Mouse (Mus musculus) forebrain, embryonic 12.5 days (tissue): ENCODE measurements around the gene Herc6. TPM values are rescaled to one million over a fixed set of nuclear protein-coding genes. Genes with fewer than 3 reads are reported as not detected.

Experiments
- ATAC-seq: fragments of 200-750 bp; cut with Nextera tagmentation; 2 replicates; pipeline ENCODE4 v1.8.0; 2017; ENCODE audit warnings: moderate TSS enrichment; ENCODE audit not compliant: low FRiP score
- H3K27ac ChIP-seq: fragments of 300-500 bp; sonication (generic); 2 replicates; pipeline ENCODE4 v1.5.1; 2016; ENCODE audit warnings: mild to moderate bottlenecking
- H3K27me3 ChIP-seq: fragments of 300-500 bp; sonication (generic); 2 replicates; pipeline ENCODE4 v1.6.1; 2016; ENCODE audit warnings: mild to moderate bottlenecking
- H3K36me3 ChIP-seq: fragments of 300-500 bp; sonication (generic); replicated peaks from 2 replicates; pipeline ENCODE4 v1.6.1; 2016; ENCODE audit warnings: mild to moderate bottlenecking
- H3K4me1 ChIP-seq: fragments of 300-500 bp; sonication (generic); 2 replicates; pipeline ENCODE4 v1.6.1; 2016
- H3K4me2 ChIP-seq: fragments of 300-500 bp; sonication (generic); 2 replicates; pipeline ENCODE4 v1.6.1; 2016; ENCODE audit warnings: mild to moderate bottlenecking, moderate library complexity
- H3K4me3 ChIP-seq: fragments of 300-500 bp; sonication (generic); replicated peaks from 2 replicates; pipeline ENCODE4 v1.5.1; 2016; ENCODE audit warnings: mild to moderate bottlenecking
- H3K9ac ChIP-seq: fragments of 300-500 bp; sonication (generic); 2 replicates; pipeline ENCODE4 v1.6.1; 2016; ENCODE audit warnings: mild to moderate bottlenecking
- H3K9me3 ChIP-seq: fragments of 300-500 bp; sonication (generic); 2 replicates; pipeline ENCODE4 v1.6.1; 2016
- WGBS: fragments of 180-500 bp; shearing (Covaris S2); methylation state at CpG from one replicate; pipeline ENCODE4 v1.1.7; 2016; 5-methylcytosine and 5-hydroxymethylcytosine counted together
- polyA plus RNA-seq: library from polyadenylated mRNA; unstranded; fragments of >200 nt; fragmentation: Nextera tagmentation; extraction: Ambion mirVana; gene quantifications from 2 replicates; pipeline ENCODE4 v1.2.1, GENCODE M21; 2016

Herc6 gene
- polyA plus RNA-seq, 1 experiment from 2014 or later = 2.5 TPM

- ATAC-seq = no peak
Measured at GRCm38 (mm10) chr6:57605546-57606307, 24.9 kb downstream of the Herc6 start.

DNA sequence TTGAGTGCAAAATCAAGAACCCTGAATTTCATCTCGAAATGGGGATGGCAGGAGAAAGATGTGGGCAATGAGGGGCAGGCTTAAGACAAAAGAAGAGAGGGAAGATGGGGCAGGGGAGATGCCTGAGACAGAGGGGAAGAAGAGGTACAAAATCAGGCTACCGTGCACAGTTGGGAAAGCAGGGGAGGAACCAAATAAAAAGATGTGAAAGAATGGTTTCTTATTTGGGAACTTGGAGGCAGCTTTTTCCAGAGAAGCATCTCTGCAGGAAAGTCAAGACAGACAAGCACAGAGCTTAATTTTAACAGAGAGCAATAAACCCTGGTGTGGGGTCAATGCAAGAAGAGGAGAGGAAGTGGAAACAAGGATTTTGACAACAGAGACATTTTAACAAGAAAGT, 27.2 kb downstream of the Herc6 start:
- no peaks in the 10 kb centered on the region for H3K4me1 ChIP-seq
- H3K27ac ChIP-seq = no peak overlapping the region
- 85% methylated on average over 2 of the region's 2 CpGs for WGBS
- H3K27me3 ChIP-seq = no peaks in the 10 kb centered on the region
- H3K9me3 ChIP-seq = no peaks in the 10 kb centered on the region
- no peak overlapping the region for H3K4me2 ChIP-seq
- H3K9ac ChIP-seq = no peak overlapping the region
- no peak overlapping the region for H3K4me3 ChIP-seq
- H3K36me3 ChIP-seq = no peaks in the 10 kb centered on the region
- no peak for ATAC-seq

More at GRCm38 (mm10) chr6:57605546-57606307, 24.9 kb downstream of the Herc6 start:
- H3K4me1 ChIP-seq = no peaks in the 10 kb centered on the region
- no peak overlapping the region for H3K4me3 ChIP-seq
- H3K9ac ChIP-seq = no peak overlapping the region
- no peaks in the 10 kb centered on the region for H3K9me3 ChIP-seq
- no peaks in the 10 kb centered on the region for H3K36me3 ChIP-seq
- no peak overlapping the region for H3K4me2 ChIP-seq
- WGBS = 92% methylated on average over 7 of the region's 7 CpGs
- no peaks in the 10 kb centered on the region for H3K27me3 ChIP-seq
- no peak overlapping the region for H3K27ac ChIP-seq

- no peak overlapping the region for H3K27ac ChIP-seq
- no peak overlapping the region for H3K9ac ChIP-seq
- no peaks in the 10 kb centered on the region for H3K4me1 ChIP-seq
- H3K4me2 ChIP-seq = no peak overlapping the region
- no peaks in the 10 kb centered on the region for H3K36me3 ChIP-seq
- no peaks in the 10 kb centered on the region for H3K27me3 ChIP-seq
- ATAC-seq = no peak
- H3K4me3 ChIP-seq = no peak overlapping the region
- 64% methylated on average over 2 of the region's 2 CpGs for WGBS
- H3K9me3 ChIP-seq = no peaks in the 10 kb centered on the region
Measured at GRCm38 (mm10) chr6:57609631-57610030, 28.8 kb downstream of the Herc6 start.

DNA sequence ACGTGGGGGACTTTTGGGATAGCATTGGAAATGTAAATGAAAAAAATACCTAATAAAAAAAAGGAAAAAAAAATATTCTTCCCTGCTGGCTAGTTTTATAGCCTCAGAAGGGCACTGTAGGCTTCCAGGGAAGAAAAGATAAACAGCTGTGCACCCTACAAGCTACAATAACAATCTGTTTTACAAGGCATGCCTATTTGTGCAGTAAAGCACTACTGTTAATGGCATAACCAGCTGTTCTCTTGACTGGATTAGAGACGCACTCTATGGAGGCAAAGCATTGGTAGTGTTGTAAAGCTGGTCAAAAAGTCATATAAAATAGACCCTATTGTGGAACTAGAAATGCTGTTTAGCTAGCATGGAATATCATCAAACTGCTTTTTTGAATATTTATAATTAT, 35.0 kb downstream of the Herc6 start:
- H3K4me3 ChIP-seq = no peak overlapping the region
- H3K27ac ChIP-seq = no peak overlapping the region
- WGBS = 90% methylated on average over 2 of the region's 2 CpGs
- no peaks in the 10 kb centered on the region for H3K27me3 ChIP-seq
- H3K4me1 ChIP-seq = no peaks in the 10 kb centered on the region
- H3K9ac ChIP-seq = no peak overlapping the region
- H3K9me3 ChIP-seq = no peaks in the 10 kb centered on the region
- no peaks in the 10 kb centered on the region for H3K36me3 ChIP-seq
- ATAC-seq = no peak
- no peak overlapping the region for H3K4me2 ChIP-seq

DNA sequence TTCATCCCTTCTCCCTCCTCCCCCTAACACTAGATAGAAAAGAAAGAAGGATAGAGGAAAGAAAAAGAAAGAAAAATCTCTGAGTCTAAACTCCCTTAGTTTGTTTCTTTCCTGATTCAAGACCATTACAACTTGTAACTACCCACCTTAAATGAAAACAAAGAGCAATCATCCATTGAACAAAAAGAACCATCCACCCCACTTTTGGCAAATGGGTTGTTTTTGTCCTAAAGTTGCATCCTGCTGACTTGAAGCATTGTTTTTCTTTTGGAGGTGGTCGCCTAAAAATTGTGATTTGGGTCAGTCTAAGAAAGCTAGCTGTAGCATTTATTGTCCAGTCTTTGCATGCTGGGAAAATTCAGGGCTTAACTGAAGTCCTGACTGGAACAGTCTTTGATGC, 58.7 kb downstream of the Herc6 start:
- no peak overlapping the region for H3K4me2 ChIP-seq
- no peak for ATAC-seq
- no peaks in the 10 kb centered on the region for H3K36me3 ChIP-seq
- H3K27me3 ChIP-seq = no peaks in the 10 kb centered on the region
- 27% methylated on average over 1 of the region's 1 CpGs for WGBS
- no peak overlapping the region for H3K9ac ChIP-seq
- H3K4me1 ChIP-seq = peaks cover 3% of the 10 kb centered on the region; the same call in 1 of the 2 replicates
- no peaks in the 10 kb centered on the region for H3K9me3 ChIP-seq
- H3K4me3 ChIP-seq = no peak overlapping the region
- no peak overlapping the region for H3K27ac ChIP-seq

GRCm38 (mm10) chr6:57641789-57642188, 61.0 kb downstream of the Herc6 start:
- Histone ChIP-seq H3K4me3 (no peak overlapping the region), H3K4me2 (no peak overlapping the region), H3K27me3 (no peaks in the 10 kb centered on the region), H3K9me3 (no peaks in the 10 kb centered on the region), H3K27ac (no peak overlapping the region), H3K4me1 (peaks cover 3% of the 10 kb centered on the region; the same call in 1 of the 2 replicates), H3K9ac (no peak overlapping the region), H3K36me3 (no peaks in the 10 kb centered on the region)
- 69% methylated on average over 4 of the region's 4 CpGs for WGBS
- ATAC-seq = peak; percentile 82

- Histone ChIP-seq H3K27me3 (no peaks in the 10 kb centered on the region), H3K36me3 (no peaks in the 10 kb centered on the region), H3K9ac (no peak overlapping the region), H3K27ac (no peak overlapping the region), H3K4me1 (no peaks in the 10 kb centered on the region), H3K4me2 (no peak overlapping the region), H3K9me3 (no peaks in the 10 kb centered on the region), H3K4me3 (no peak overlapping the region)
- 60% methylated on average over 1 of the region's 1 CpGs for WGBS
- no peak for ATAC-seq
Measured at GRCm38 (mm10) chr6:57647256-57647655, 66.5 kb downstream of the Herc6 start.

DNA sequence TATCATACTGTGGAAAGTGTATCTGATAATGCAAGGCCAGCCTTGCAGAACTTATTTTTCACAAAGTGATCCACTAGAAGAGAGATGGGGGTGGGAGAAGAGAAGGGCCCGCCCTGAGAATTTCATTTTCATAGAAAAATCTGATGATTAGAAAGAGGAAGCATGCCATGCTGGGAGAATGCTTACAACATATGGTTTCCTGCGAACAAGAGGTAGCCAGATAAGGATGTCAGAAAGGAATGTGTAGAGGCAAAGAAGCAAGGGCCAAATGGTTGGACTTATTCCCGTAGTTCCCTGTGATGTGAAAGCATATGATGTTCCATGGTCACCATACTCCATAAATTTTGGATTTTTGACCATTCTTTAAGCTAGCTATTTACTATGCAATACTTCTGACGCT, 80.5 kb downstream of the Herc6 start:
- Histone ChIP-seq H3K9ac (no peak overlapping the region), H3K9me3 (no peaks in the 10 kb centered on the region), H3K4me1 (no peaks in the 10 kb centered on the region), H3K4me2 (no peak overlapping the region), H3K36me3 (no peaks in the 10 kb centered on the region), H3K27ac (no peak overlapping the region), H3K27me3 (no peaks in the 10 kb centered on the region), H3K4me3 (no peak overlapping the region)
- 90% methylated on average over 4 of the region's 4 CpGs for WGBS
- ATAC-seq = no peak

DNA sequence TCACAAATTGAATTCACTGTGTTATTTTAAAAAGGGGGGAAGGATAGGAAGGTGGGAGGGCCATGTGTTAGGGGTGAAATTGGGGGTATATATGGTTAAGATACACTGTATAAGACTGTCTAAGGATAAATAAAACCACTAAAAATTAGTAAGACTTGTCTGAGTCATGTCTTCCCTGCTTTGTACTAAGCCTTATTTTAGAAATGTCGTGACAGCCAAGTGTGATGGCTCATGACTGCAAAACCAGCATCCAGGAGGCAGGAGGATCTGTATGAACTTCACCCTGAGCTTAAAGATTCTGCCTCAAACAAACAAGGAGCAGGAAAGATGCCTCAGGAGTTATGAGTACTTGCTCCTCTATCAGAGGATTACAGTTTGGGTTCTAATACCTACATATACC, 103.4 kb downstream of the Herc6 start:
- no peak overlapping the region for H3K4me3 ChIP-seq
- WGBS = 92% methylated on average over 1 of the region's 1 CpGs
- no peaks in the 10 kb centered on the region for H3K27me3 ChIP-seq
- H3K9ac ChIP-seq = no peak overlapping the region
- H3K36me3 ChIP-seq = peaks cover 4% of the 10 kb centered on the region; the same call in 1 of the 2 replicates
- H3K9me3 ChIP-seq = no peaks in the 10 kb centered on the region
- H3K27ac ChIP-seq = no peak overlapping the region
- no peak overlapping the region for H3K4me2 ChIP-seq
- ATAC-seq = no peak
- H3K4me1 ChIP-seq = no peaks in the 10 kb centered on the region

DNA sequence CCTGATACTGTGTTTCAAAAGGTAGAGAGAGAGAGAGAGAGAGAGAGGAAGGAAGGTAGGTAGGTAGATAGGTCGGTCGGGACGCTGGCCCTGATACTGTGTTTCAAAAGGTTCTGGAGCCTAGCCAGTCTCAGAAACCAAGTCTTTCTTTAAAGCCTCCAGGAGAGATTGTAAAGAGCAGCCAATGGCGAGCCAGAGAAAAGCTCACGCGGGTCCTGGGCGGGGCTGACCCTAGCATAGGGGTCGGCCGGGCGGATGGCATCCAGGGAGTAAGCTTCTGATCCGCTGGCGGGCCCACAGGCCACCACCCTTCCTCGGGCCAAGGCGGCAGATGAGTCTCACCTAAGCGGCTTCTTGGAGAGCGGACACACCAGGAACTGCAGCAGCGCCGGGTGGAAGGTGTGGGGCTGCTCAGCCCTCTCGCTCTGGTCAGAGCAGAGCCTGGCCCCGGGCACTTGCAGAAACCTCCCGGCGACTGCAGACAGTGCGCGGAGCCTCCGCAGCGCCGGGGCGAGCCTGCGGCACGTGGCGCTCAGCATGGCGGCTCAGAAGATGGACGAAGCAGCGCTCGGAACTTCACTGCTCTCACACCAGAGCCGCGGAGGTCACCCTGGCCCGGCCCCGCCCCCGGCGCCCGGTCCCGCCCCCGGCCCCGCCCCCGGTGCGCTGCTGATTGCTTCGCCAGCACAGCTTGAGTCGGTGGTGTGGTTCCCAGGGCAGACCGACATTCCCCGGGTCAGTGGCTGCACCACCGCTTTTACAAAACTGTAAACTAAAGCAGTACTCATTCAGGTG, 110.9 kb downstream of the Herc6 start, which contains the start of gene Pyurf:
Pyurf (minus strand) TSS at position 612 of the 795 bp plus-strand sequence.
- WGBS = under 1% methylated on average over 52 of the region's 52 CpGs
- H3K36me3 ChIP-seq = no peaks in the 10 kb centered on the region; the same call in 1 of the 2 replicates
- 0 out of 2 replicates have a peak, but pooled peaks cover 5% of the 10 kb centered on the region for H3K27me3 ChIP-seq
- peak within 1 kb of the TSS; percentile 71 for H3K9ac ChIP-seq
- H3K4me3 ChIP-seq = peak within 1 kb of the TSS; percentile 76
- H3K4me1 ChIP-seq = 0 out of 2 replicates have a peak, but pooled peaks cover 8% of the 10 kb centered on the region
- peak within 1 kb of the TSS; percentile 85 for H3K27ac ChIP-seq
- peak within 1 kb of the TSS; percentile 68 for H3K4me2 ChIP-seq
- peak; percentile 97 for ATAC-seq
- H3K9me3 ChIP-seq = no peaks in the 10 kb centered on the region

- Histone ChIP-seq H3K36me3 (no peaks in the 10 kb centered on the region), H3K27me3 (0 out of 2 replicates have a peak, but pooled peaks cover 5% of the 10 kb centered on the region), H3K9ac (no peak overlapping the region), H3K4me1 (0 out of 2 replicates have a peak, but pooled peaks cover 8% of the 10 kb centered on the region), H3K27ac (no peak overlapping the region), H3K9me3 (no peaks in the 10 kb centered on the region), H3K4me2 (no peak overlapping the region), H3K4me3 (no peak overlapping the region)
- ATAC-seq = no peak
- WGBS = 87% methylated on average over 3 of the region's 3 CpGs
Measured at GRCm38 (mm10) chr6:57693116-57693515, 112.3 kb downstream of the Herc6 start.

DNA sequence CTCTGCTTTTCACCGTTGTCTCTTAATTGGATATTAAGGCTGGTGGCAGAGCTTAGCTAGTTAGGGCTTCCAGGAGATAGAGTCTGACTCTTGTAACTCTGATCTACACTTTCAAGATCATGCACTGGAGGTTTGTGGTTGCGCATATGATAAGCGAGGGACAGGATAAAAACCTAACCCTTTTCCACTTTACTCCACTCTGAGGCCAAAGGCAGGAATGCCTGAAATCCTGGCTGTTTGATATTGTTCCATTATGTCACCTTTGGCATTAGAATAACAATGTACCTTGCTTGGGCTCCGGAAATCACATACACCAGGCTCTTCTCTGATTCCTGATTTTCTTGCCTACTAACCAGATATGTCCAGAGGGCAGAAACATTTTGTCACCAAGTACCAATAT, 120.9 kb downstream of the Herc6 start:
- peak overlapping the region; percentile 78; the same call in 1 of the 2 replicates for H3K4me3 ChIP-seq
- H3K9me3 ChIP-seq = no peaks in the 10 kb centered on the region
- no peak for ATAC-seq
- H3K4me2 ChIP-seq = peak overlapping the region; percentile 64
- H3K4me1 ChIP-seq = peaks cover 21% of the 10 kb centered on the region
- peak overlapping the region; percentile 98 for H3K27ac ChIP-seq
- no peak overlapping the region for H3K9ac ChIP-seq
- H3K36me3 ChIP-seq = no peaks in the 10 kb centered on the region
- no peaks in the 10 kb centered on the region for H3K27me3 ChIP-seq
- 51% methylated on average over 4 of the region's 4 CpGs for WGBS
